Mouse (Mus musculus) myocyte (in vitro differentiated cells): ENCODE measurements at regions not wholly inside any gene's neighbourhood (a gene's known extent, or its start where the extent isn't known, plus 50 kb on each side); places are given as distances from the start of the nearest gene placed in this dataset.

Source experiments
- E2F4 ChIP-seq: IDR thresholded peaks from one replicate; pipeline ENCODE4 v1.6.1; 2011; ENCODE audit warnings: mild to moderate bottlenecking, control low read depth, moderate library complexity; ENCODE audit not compliant: insufficient read depth
- POLR2AphosphoS2 ChIP-seq: IDR thresholded peaks from one replicate; pipeline ENCODE4 v1.6.1; 2011; ENCODE audit warnings: low read depth, control low read depth; ENCODE audit not compliant: insufficient read length

DNA sequence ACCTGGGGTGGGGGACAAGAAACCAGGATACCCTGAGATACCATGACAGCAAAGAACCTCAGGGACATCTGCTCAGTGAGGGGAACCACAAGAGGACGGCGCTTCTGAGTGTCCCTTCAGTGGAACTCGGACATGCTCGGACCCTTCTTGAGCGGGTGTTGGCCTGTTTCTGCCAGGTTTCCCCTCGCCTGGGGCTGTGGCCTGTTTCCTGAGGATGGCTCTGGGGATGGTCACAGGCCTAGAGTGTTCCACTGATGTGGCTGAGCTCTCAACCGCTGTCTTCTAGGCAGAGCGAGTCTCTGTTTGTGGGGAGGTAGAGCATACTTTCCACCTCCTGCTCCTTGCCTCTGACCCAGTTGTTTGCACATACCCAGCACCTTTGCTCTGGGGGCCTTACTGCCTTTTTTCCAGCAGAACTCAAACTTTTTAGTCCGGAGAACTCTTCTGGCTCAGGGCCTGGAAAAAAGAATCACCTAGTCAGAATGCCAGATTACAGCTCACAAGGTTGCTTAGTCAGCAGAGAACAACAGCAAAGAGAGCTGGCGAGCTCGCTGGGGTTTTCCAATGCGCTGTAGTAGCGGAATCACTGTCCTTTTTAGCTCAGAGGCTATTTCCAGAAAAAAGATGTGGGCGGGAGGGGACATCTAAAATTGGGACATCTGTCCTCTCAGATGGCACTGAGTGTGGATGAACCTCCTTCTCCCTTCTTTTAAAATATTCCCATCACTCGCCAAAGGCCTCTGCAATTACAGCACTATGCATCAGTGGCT lies 65.3 kb downstream of the Med10 start:
- TF ChIP-seq E2F4 (no peak), POLR2AphosphoS2 (no peak)
